ENCODE assay signal across 8 mouse cellular contexts in genomic region chrX:166478631-166479364, GRCm38 (mm10). TPM values are rescaled to one million over a fixed set of nuclear protein-coding genes. Genes with fewer than 3 reads are reported as not detected.
DNase-seq lines count a peak whose midpoint lies in the region; ATAC-seq and TF ChIP-seq lines count a peak whose summit lies in the region.

No protein-coding gene starts in this region.

- peak overlapping the region; percentile 76 for H3K9ac ChIP-seq in hindbrain, embryonic 14.5 days
- peak overlapping the region; percentile 89 for H3K9ac ChIP-seq in liver, adult 2 months (ENCODE audit: low read depth, low read length)

- peaks cover 17% of the 10 kb centered on the region; the same call in 1 of the 2 replicates for H3K79me2 ChIP-seq in liver, adult 2 months (ENCODE audit: control insufficient read depth, insufficient read depth, low read length)

- H3K9me3 ChIP-seq in hindbrain, embryonic 14.5 days (ENCODE audit: control insufficient read depth, low read length) = no peaks in the 10 kb centered on the region

- no peaks in the 10 kb centered on the region for H3K36me3 ChIP-seq in hindbrain, embryonic 14.5 days (replicated peaks; ENCODE audit: control insufficient read depth, insufficient read depth)
- H3K36me3 ChIP-seq in liver, adult 2 months (ENCODE audit: control insufficient read depth, insufficient read depth, low read length) = peaks cover 14% of the 10 kb centered on the region; the same call in 1 of the 2 replicates

- no peak for TF ChIP-seq POLR2A in liver, adult 2 months (IDR thresholded peaks at IDR 0.05; ENCODE audit: extremely low read depth, insufficient read depth, low read length)

- WGBS in hindbrain, embryonic 14.5 days = 26% methylated on average over 28 of the region's 28 CpGs
- under 1% methylated on average over 28 of the region's 28 CpGs for WGBS in liver, adult 2 months

- 0 out of 2 replicates have a peak, but pooled peaks cover 6% of the 10 kb centered on the region for H3K4me1 ChIP-seq in hindbrain, embryonic 14.5 days (replicated peaks; ENCODE audit: control insufficient read depth, insufficient read depth, low read length)
- peaks cover 21% of the 10 kb centered on the region for H3K4me1 ChIP-seq in liver, adult 2 months (ENCODE audit: control insufficient read depth, insufficient read depth, low read length)

- peak; percentile 6 to 8 for DNase-seq in thymus, postnatal 10 days (ENCODE audit: low spot score in 2 of 2)
- no peak for DNase-seq in thymus, postnatal 14 days
- DNase-seq in adrenal gland, postnatal 10 days = peak; percentile 49
- DNase-seq in fat pad, adult 2 months (ENCODE audit: extremely low read depth, low read depth, low spot score) = peak; percentile 81
- peak; percentile 24 for DNase-seq in hindbrain, embryonic 14.5 days (ENCODE audit: low spot score)
- peak; percentile 96 for DNase-seq in liver, adult 2 months (ENCODE audit: extremely low read depth, low read depth, low spot score)
- DNase-seq in spleen, adult 18-20 months = no peak

- no peak for TF ChIP-seq CTCF in liver, adult 2 months (IDR thresholded peaks at IDR 0.05; ENCODE audit: low read depth, low read length)

- H3K27me3 ChIP-seq in hindbrain, embryonic 14.5 days (ENCODE audit: control insufficient read depth, insufficient read depth, low read length) = no peaks in the 10 kb centered on the region
- no peaks in the 10 kb centered on the region for H3K27me3 ChIP-seq in liver, adult 2 months (ENCODE audit: control insufficient read depth, insufficient read depth, low read length)

- peak overlapping the region; percentile 60 for H3K4me3 ChIP-seq in hindbrain, embryonic 14.5 days (replicated peaks; ENCODE audit: low read length)
- peak overlapping the region; percentile 96 for H3K4me3 ChIP-seq in liver, adult 2 months (ENCODE audit: insufficient read depth, low read depth, low read length)

- peak overlapping the region; percentile 82 for H3K27ac ChIP-seq in hindbrain, embryonic 14.5 days
- H3K27ac ChIP-seq in liver, adult 2 months (replicated peaks; ENCODE audit: insufficient read depth, low read depth, low read length) = peak overlapping the region; percentile 94

- peak overlapping the region; percentile 65 for H3K4me2 ChIP-seq in hindbrain, embryonic 14.5 days (replicated peaks)

- no peak for ATAC-seq in hindbrain, embryonic 14.5 days (ENCODE audit: low FRiP score)
- ATAC-seq in monocyte, adult 5-6 weeks (replicated peaks; ENCODE audit: insufficient number of reproducible peaks, low FRiP score, low TSS enrichment, poor library complexity, severe bottlenecking) = peak; percentile 23

RNA-seq across cellular contexts. Expression of gene Rab9, which starts 0.9 kb away (rescaled TPM):
- total RNA-seq in adrenal gland, postnatal 10 days (2021) = 10 to 100 TPM; 49.8 to 58.6 TPM
- 55.1 and 60.9 TPM in 2 replicates for polyA plus RNA-seq in hindbrain, embryonic 14.5 days (2014; fragmentation: Nextera tagmentation; extraction: Ambion mirVana)
- total RNA-seq in liver, adult 2 months (2014; rRNA removed) = 63.4 and 65.5 TPM in 2 replicates
- polyA plus RNA-seq in liver, adult 2 months (2012; rRNA removed) = 11.6 and 13.0 TPM in 2 replicates
- total RNA-seq in monocyte, adult 5-6 weeks (2017) = 49.2 to 66.6 TPM (median 56.3 TPM) in 3 replicates

RNA-seq across cellular contexts. Expression of gene Ofd1, which starts 38.3 kb away (rescaled TPM):
- total RNA-seq in adrenal gland, postnatal 10 days (2021) = 1 to 10 TPM; 6.8 to 8.9 TPM
- 7.4 and 7.7 TPM in 2 replicates for polyA plus RNA-seq in hindbrain, embryonic 14.5 days (2014; fragmentation: Nextera tagmentation; extraction: Ambion mirVana)
- total RNA-seq in liver, adult 2 months (2014; rRNA removed) = 1.8 and 2.2 TPM in 2 replicates
- 0.31 and 0.44 TPM in 2 replicates for polyA plus RNA-seq in liver, adult 2 months (2012; rRNA removed)
- 9.7 to 16.6 TPM (median 15.2 TPM) in 3 replicates for total RNA-seq in monocyte, adult 5-6 weeks (2017)

RNA-seq across cellular contexts. Expression of gene Trappc2, which starts 38.4 kb away (rescaled TPM):
- total RNA-seq in adrenal gland, postnatal 10 days (2021) = 10 to 100 TPM; 17.1 to 19.0 TPM
- polyA plus RNA-seq in hindbrain, embryonic 14.5 days (2014; fragmentation: Nextera tagmentation; extraction: Ambion mirVana) = 91.4 and 92.8 TPM in 2 replicates
- total RNA-seq in liver, adult 2 months (2014; rRNA removed) = 8.9 and 12.0 TPM in 2 replicates
- 1.6 and 2.2 TPM in 2 replicates for polyA plus RNA-seq in liver, adult 2 months (2012; rRNA removed)
- 11.4 to 20.1 TPM (median 15.0 TPM) in 3 replicates for total RNA-seq in monocyte, adult 5-6 weeks (2017)

RNA-seq across cellular contexts. Expression of gene Tceanc, which starts 39.6 kb away (rescaled TPM):
- 1 to 10 TPM; 4.8 to 6.5 TPM for total RNA-seq in adrenal gland, postnatal 10 days (2021)
- polyA plus RNA-seq in hindbrain, embryonic 14.5 days (2014; fragmentation: Nextera tagmentation; extraction: Ambion mirVana) = 4.0 and 5.1 TPM in 2 replicates
- 1.6 and 1.7 TPM in 2 replicates for total RNA-seq in liver, adult 2 months (2014; rRNA removed)
- 0.34 and 0.37 TPM in 2 replicates for polyA plus RNA-seq in liver, adult 2 months (2012; rRNA removed)
- 6.0 to 12.6 TPM (median 7.4 TPM) in 3 replicates for total RNA-seq in monocyte, adult 5-6 weeks (2017)

Comparison
In these comparisons a context has a peak if more than half of its experiments do, and no peak if none do; other contexts are left out.
1. DNase-seq: peak in thymus, postnatal 10 days (2 of 2), adrenal gland, postnatal 10 days (single experiment), fat pad, adult 2 months (single experiment), hindbrain, embryonic 14.5 days (single experiment) and liver, adult 2 months (single experiment); none in thymus, postnatal 14 days (single experiment) and spleen, adult 18-20 months (0 of 2).